Mouse (Mus musculus) midbrain, embryonic 14.5 days (tissue): ENCODE results near the gene Muc1. TPM values are rescaled to one million over a fixed set of nuclear protein-coding genes. Genes with fewer than 3 reads are reported as not detected.

ENCODE experiments used
- ATAC-seq: fragments of 200-750 bp; cut with Nextera tagmentation; 2 replicates; pipeline ENCODE4 v1.8.0; 2017; ENCODE audit warnings: moderate number of reproducible peaks, moderate library complexity; ENCODE audit not compliant: low FRiP score, low TSS enrichment
- DNase-seq: peaks from one replicate; pipeline ENCODE4 v3.0.0-alpha.2; 2015
- H3K27ac ChIP-seq: fragments of 300-500 bp; sonication (generic); replicated peaks from 2 replicates; pipeline ENCODE4 v1.5.1; 2014; ENCODE audit warnings: mild to moderate bottlenecking, low read depth, low read length, moderate library complexity
- H3K27me3 ChIP-seq: fragments of 300-500 bp; sonication (generic); 2 replicates; pipeline ENCODE4 v1.6.1; 2014; ENCODE audit warnings: low read length, control low read depth, mixed read lengths; ENCODE audit not compliant: control insufficient read depth, insufficient read depth
- H3K36me3 ChIP-seq: fragments of 300-500 bp; sonication (generic); 2 replicates; pipeline ENCODE4 v1.6.1; 2014; ENCODE audit warnings: low read length, control low read depth; ENCODE audit not compliant: control insufficient read depth, insufficient read depth
- H3K4me1 ChIP-seq: fragments of 300-500 bp; sonication (generic); 2 replicates; pipeline ENCODE4 v1.6.1; 2014; ENCODE audit warnings: mild to moderate bottlenecking, antibody characterized with exemption, low read length, control low read depth; ENCODE audit not compliant: control insufficient read depth, insufficient read depth
- H3K4me2 ChIP-seq: fragments of 300-500 bp; sonication (generic); 2 replicates; pipeline ENCODE4 v1.6.1; 2014; ENCODE audit warnings: mild to moderate bottlenecking, low read length, moderate library complexity
- H3K4me3 ChIP-seq: fragments of 300-500 bp; sonication (generic); replicated peaks from 2 replicates; pipeline ENCODE4 v1.5.1; 2014; ENCODE audit warnings: low read depth, low read length
- H3K9ac ChIP-seq: fragments of 300-500 bp; sonication (generic); replicated peaks from 2 replicates; pipeline ENCODE4 v1.6.1; 2014; ENCODE audit warnings: mild to moderate bottlenecking, low read length, moderate library complexity
- H3K9me3 ChIP-seq: fragments of 300-500 bp; sonication (generic); 2 replicates; pipeline ENCODE4 v1.6.1; 2016; ENCODE audit warnings: low read length, control low read depth, mixed read lengths; ENCODE audit not compliant: control insufficient read depth
- WGBS: fragments of 180-500 bp; shearing (Covaris S2); extraction: QIAGEN DNeasy Blood & Tissue Kit; methylation state at CpG from one replicate; pipeline ENCODE4 v1.1.7; 2014; 5-methylcytosine and 5-hydroxymethylcytosine counted together
- polyA plus RNA-seq: library from polyadenylated mRNA; unstranded; fragments of >200 nt; fragmentation: Nextera tagmentation; extraction: Ambion mirVana; gene quantifications from 2 replicates; pipeline ENCODE4 v1.2.1, GENCODE M21; 2014

The Muc1 gene
- polyA plus RNA-seq, 1 experiment from 2014 or later, result 2.1 TPM

- Histone ChIP-seq H3K36me3 (no peaks in the 10 kb centered on the region), H3K4me2 (peak overlapping the region; percentile 12), H3K4me1 (peaks cover 21% of the 10 kb centered on the region; the same call in 1 of the 2 replicates), H3K9ac (no peak overlapping the region), H3K9me3 (no peaks in the 10 kb centered on the region), H3K4me3 (no peak overlapping the region), H3K27ac (0 out of 2 replicates have a peak overlapping the region, but pooled peaks have one; percentile 20), H3K27me3 (peaks cover 29% of the 10 kb centered on the region)
- WGBS, result 61% methylated on average over 14 of the region's 14 CpGs
- DNase-seq (no peak), ATAC-seq (no peak)
Observed at GRCm38 (mm10) chr3:89277281-89278021, 48.6 kb downstream of the Muc1 start.

- Histone ChIP-seq H3K4me2 (no peak overlapping the region), H3K27ac (no peak overlapping the region), H3K4me3 (no peak overlapping the region), H3K4me1 (peaks cover 21% of the 10 kb centered on the region; the same call in 1 of the 2 replicates), H3K9me3 (no peaks in the 10 kb centered on the region), H3K9ac (no peak overlapping the region), H3K36me3 (no peaks in the 10 kb centered on the region), H3K27me3 (peaks cover 29% of the 10 kb centered on the region)
- 79% methylated on average over 7 of the region's 7 CpGs for WGBS
- DNase-seq (no peak), ATAC-seq (no peak)
Observed at GRCm38 (mm10) chr3:89278107-89278506, 49.2 kb downstream of the Muc1 start.

GRCm38 (mm10) chr3:89278643-89279042 lies 49.8 kb downstream of the Muc1 start:
- H3K27ac ChIP-seq, result no peak overlapping the region
- DNase-seq (no peak), ATAC-seq (no peak)
- H3K9me3 ChIP-seq, result no peaks in the 10 kb centered on the region
- H3K4me3 ChIP-seq, result peak overlapping the region; percentile 44
- peak overlapping the region; percentile 93 for H3K4me2 ChIP-seq
- H3K36me3 ChIP-seq, result no peaks in the 10 kb centered on the region
- H3K27me3 ChIP-seq, result peaks cover 29% of the 10 kb centered on the region
- WGBS, result 30% methylated on average over 8 of the region's 8 CpGs
- peaks cover 21% of the 10 kb centered on the region; the same call in 1 of the 2 replicates for H3K4me1 ChIP-seq
- H3K9ac ChIP-seq, result no peak overlapping the region; the same call in 1 of the 2 replicates

GRCm38 (mm10) chr3:89279153-89279890 lies 50.5 kb downstream of the Muc1 start:
- DNase-seq (peak; percentile 83), ATAC-seq (peak; percentile 56)
- Histone ChIP-seq H3K9ac (peak overlapping the region; percentile 43; the same call in 1 of the 2 replicates), H3K27ac (no peak overlapping the region), H3K9me3 (no peaks in the 10 kb centered on the region), H3K27me3 (peaks cover 29% of the 10 kb centered on the region), H3K4me2 (peak overlapping the region; percentile 93), H3K36me3 (no peaks in the 10 kb centered on the region), H3K4me1 (peaks cover 21% of the 10 kb centered on the region; the same call in 1 of the 2 replicates), H3K4me3 (peak overlapping the region; percentile 44)
- 4% methylated on average over 35 of the region's 35 CpGs for WGBS

- Histone ChIP-seq H3K27ac (no peak overlapping the region), H3K9me3 (no peaks in the 10 kb centered on the region), H3K9ac (peak overlapping the region; percentile 57), H3K36me3 (no peaks in the 10 kb centered on the region), H3K4me2 (peak overlapping the region; percentile 93), H3K27me3 (peaks cover 29% of the 10 kb centered on the region), H3K4me1 (peaks cover 21% of the 10 kb centered on the region; the same call in 1 of the 2 replicates), H3K4me3 (peak overlapping the region; percentile 44)
- WGBS, result under 1% methylated on average over 29 of the region's 29 CpGs
- peak; percentile 49 for DNase-seq
- ATAC-seq, result peak; percentile 21; the same call in 1 of the 2 replicates
Observed at GRCm38 (mm10) chr3:89280050-89280605, 51.3 kb downstream of the Muc1 start.

- WGBS, result under 1% methylated on average over 52 of the region's 52 CpGs
- Histone ChIP-seq H3K4me1 (peaks cover 21% of the 10 kb centered on the region; the same call in 1 of the 2 replicates), H3K27me3 (peaks cover 29% of the 10 kb centered on the region), H3K9me3 (no peaks in the 10 kb centered on the region), H3K27ac (no peak within 1 kb of the TSS; the same call in 1 of the 2 replicates), H3K36me3 (no peaks in the 10 kb centered on the region), H3K4me2 (peak within 1 kb of the TSS; percentile 93), H3K4me3 (peak within 1 kb of the TSS; percentile 44), H3K9ac (peak within 1 kb of the TSS; percentile 57)
- DNase-seq, result peak; percentile 65
- ATAC-seq, result peak; percentile 34; the same call in 1 of the 2 replicates
Observed at GRCm38 (mm10) chr3:89280606-89281511, 52.0 kb downstream of the Muc1 start, which contains the start of gene Efna1. Gene Efna1 (minus strand): TSS chr3:89281142.

GRCm38 (mm10) chr3:89281579-89282290 lies 52.9 kb downstream of the Muc1 start:
- H3K4me3 ChIP-seq, result peak overlapping the region; percentile 44
- 10% methylated on average over 20 of the region's 20 CpGs for WGBS
- peak overlapping the region; percentile 57; the same call in 1 of the 2 replicates for H3K9ac ChIP-seq
- ATAC-seq, result no peak
- no peaks in the 10 kb centered on the region for H3K36me3 ChIP-seq
- H3K4me2 ChIP-seq, result peak overlapping the region; percentile 93
- H3K4me1 ChIP-seq, result peaks cover 21% of the 10 kb centered on the region; the same call in 1 of the 2 replicates
- no peaks in the 10 kb centered on the region for H3K9me3 ChIP-seq
- DNase-seq, result peak; percentile 93
- peaks cover 29% of the 10 kb centered on the region for H3K27me3 ChIP-seq
- no peak overlapping the region for H3K27ac ChIP-seq
